Mouse (Mus musculus) neural tube, embryonic 11.5 days (tissue): ENCODE results near the gene Clstn2. TPM values are rescaled to one million over a fixed set of nuclear protein-coding genes. Genes with fewer than 3 reads are reported as not detected.

Experiments used
- ATAC-seq: fragments of 200-750 bp; cut with Nextera tagmentation; 2 replicates; pipeline ENCODE4 v1.8.0; 2017; ENCODE audit warnings: moderate number of reproducible peaks, mild to moderate bottlenecking, moderate TSS enrichment, moderate library complexity; ENCODE audit not compliant: insufficient read depth, low FRiP score, low TSS enrichment
- DNase-seq: peaks from one replicate; pipeline ENCODE4 v3.0.0-alpha.2; 2015; ENCODE audit warnings: low spot score
- H3K27ac ChIP-seq: fragments of 300-500 bp; sonication (generic); 2 replicates; pipeline ENCODE4 v1.5.1; 2014; ENCODE audit warnings: low read depth, mild to moderate bottlenecking, low read length
- H3K27me3 ChIP-seq: fragments of 300-500 bp; sonication (generic); 2 replicates; pipeline ENCODE4 v1.6.1; 2014; ENCODE audit warnings: mild to moderate bottlenecking, low read length, mixed read lengths; ENCODE audit not compliant: control insufficient read depth, insufficient read depth
- H3K36me3 ChIP-seq: fragments of 300-500 bp; sonication (generic); 2 replicates; pipeline ENCODE4 v1.6.1; 2014; ENCODE audit warnings: mild to moderate bottlenecking, low read length, moderate library complexity, mixed read lengths; ENCODE audit not compliant: control insufficient read depth, insufficient read depth
- H3K4me1 ChIP-seq: fragments of 300-500 bp; sonication (generic); 2 replicates; pipeline ENCODE4 v1.6.1; 2014; ENCODE audit warnings: low read length, mixed read lengths; ENCODE audit not compliant: control insufficient read depth, insufficient read depth
- H3K4me2 ChIP-seq: fragments of 300-500 bp; sonication (generic); 2 replicates; pipeline ENCODE4 v1.6.1; 2014; ENCODE audit warnings: low read depth, mild to moderate bottlenecking, moderate library complexity
- H3K4me3 ChIP-seq: fragments of 300-500 bp; sonication (generic); 2 replicates; pipeline ENCODE4 v1.5.1; 2014; ENCODE audit warnings: low read depth, low read length
- H3K9ac ChIP-seq: fragments of 300-500 bp; sonication (generic); 2 replicates; pipeline ENCODE4 v1.6.1; 2014; ENCODE audit warnings: mild to moderate bottlenecking, low read length
- H3K9me3 ChIP-seq: fragments of 300-500 bp; sonication (generic); 2 replicates; pipeline ENCODE4 v1.6.1; 2016; ENCODE audit warnings: low read length; ENCODE audit not compliant: control insufficient read depth
- WGBS: fragments of 180-500 bp; shearing (Covaris S2); extraction: QIAGEN DNeasy Blood & Tissue Kit; methylation state at CpG from one replicate; pipeline ENCODE4 v1.1.7; 2014; 5-methylcytosine and 5-hydroxymethylcytosine counted together
- polyA plus RNA-seq: library from polyadenylated mRNA; unstranded; fragments of >200 nt; fragmentation: Nextera tagmentation; extraction: Ambion mirVana; gene quantifications from 2 replicates; pipeline ENCODE4 v1.2.1, GENCODE M21; 2014

The Clstn2 gene
- polyA plus RNA-seq, 1 experiment from 2014 or later = 10.0 TPM

DNA sequence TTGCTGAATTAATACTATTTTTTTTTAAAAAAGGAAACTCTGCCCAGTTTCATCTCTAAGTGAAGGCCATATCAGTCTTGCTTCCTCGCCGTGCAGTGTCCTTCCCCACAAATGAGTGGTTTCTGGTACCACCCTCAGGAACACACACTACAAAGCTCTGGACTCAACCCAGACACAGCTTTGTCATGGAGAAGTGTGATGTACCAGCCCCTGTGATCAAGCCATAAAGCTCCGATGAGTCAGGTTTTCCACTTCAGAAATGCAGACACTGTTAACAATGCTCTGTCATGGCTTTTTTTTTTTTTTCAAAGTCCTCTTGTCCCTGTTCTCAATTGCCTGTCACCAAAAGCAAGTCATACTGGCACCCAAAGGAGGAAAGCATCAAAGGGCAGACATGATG, 507.4 kb downstream of the Clstn2 start:
- Histone ChIP-seq H3K9me3 (no peaks in the 10 kb centered on the region), H3K27ac (no peak overlapping the region), H3K4me3 (no peak overlapping the region), H3K27me3 (no peaks in the 10 kb centered on the region), H3K9ac (no peak overlapping the region), H3K4me2 (no peak overlapping the region), H3K36me3 (no peaks in the 10 kb centered on the region), H3K4me1 (no peaks in the 10 kb centered on the region)
- ATAC-seq (no peak), DNase-seq (no peak)
- 73% methylated on average over 3 of the region's 3 CpGs for WGBS

GRCm38 (mm10) chr9:97524861-97525260, 508.1 kb downstream of the Clstn2 start:
- Histone ChIP-seq H3K27ac (no peak overlapping the region), H3K4me1 (no peaks in the 10 kb centered on the region), H3K36me3 (no peaks in the 10 kb centered on the region), H3K4me3 (no peak overlapping the region), H3K9ac (no peak overlapping the region), H3K9me3 (no peaks in the 10 kb centered on the region), H3K27me3 (no peaks in the 10 kb centered on the region), H3K4me2 (no peak overlapping the region)
- no peak for DNase-seq
- WGBS = 87% methylated on average over 3 of the region's 3 CpGs
- ATAC-seq = no peak

- H3K36me3 ChIP-seq = no peaks in the 10 kb centered on the region
- DNase-seq (no peak), ATAC-seq (no peak)
- H3K27ac ChIP-seq = no peak overlapping the region
- 91% methylated on average over 3 of the region's 3 CpGs for WGBS
- H3K9ac ChIP-seq = no peak overlapping the region
- H3K9me3 ChIP-seq = no peaks in the 10 kb centered on the region
- H3K4me3 ChIP-seq = no peak overlapping the region
- no peaks in the 10 kb centered on the region for H3K4me1 ChIP-seq
- no peak overlapping the region for H3K4me2 ChIP-seq
- H3K27me3 ChIP-seq = no peaks in the 10 kb centered on the region
Observed at GRCm38 (mm10) chr9:97520771-97521170, 512.2 kb downstream of the Clstn2 start.

DNA sequence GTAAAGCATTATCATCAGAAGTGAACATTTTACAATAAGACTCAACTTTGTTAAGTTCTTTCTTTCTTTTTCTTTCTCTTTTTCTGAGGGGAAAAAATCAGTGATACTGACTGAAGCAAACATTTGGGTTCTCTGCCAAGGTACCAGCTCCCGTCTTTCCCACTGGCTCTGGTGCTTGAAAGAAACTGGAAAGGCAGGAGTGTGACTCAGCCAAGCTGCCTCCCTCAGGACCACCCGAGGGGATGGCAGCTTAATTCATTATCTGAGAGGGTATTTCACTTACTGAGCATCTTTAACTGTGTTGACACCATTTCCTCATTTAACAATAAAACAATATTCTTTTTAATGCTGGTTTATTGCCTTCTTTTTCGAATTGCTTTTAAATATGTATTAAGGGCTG, 516.0 kb downstream of the Clstn2 start:
- no peak overlapping the region for H3K9ac ChIP-seq
- H3K36me3 ChIP-seq = no peaks in the 10 kb centered on the region
- H3K27me3 ChIP-seq = no peaks in the 10 kb centered on the region
- no peak overlapping the region for H3K27ac ChIP-seq
- H3K4me1 ChIP-seq = no peaks in the 10 kb centered on the region
- H3K4me3 ChIP-seq = no peak overlapping the region
- ATAC-seq (no peak), DNase-seq (no peak)
- no peaks in the 10 kb centered on the region for H3K9me3 ChIP-seq
- no peak overlapping the region for H3K4me2 ChIP-seq
- WGBS = 80% methylated on average over 3 of the region's 3 CpGs

DNA sequence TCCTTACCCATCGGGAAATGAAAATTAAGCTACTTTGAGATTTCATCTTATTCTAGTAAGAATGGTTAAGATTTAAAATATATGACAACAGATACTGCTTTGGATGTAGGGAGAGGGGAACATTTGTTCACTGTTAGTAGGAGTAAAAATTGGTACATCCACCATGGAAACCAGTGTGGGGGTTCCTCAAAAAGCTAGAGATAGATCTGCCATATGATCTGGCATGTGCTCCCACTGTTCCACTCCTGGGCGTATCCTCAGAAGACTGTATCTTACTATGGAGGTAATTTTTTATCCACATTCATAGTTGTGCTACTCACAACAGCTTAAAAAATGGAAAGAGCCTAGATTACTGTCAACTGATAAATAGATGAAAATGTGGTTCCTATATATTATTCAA, 518.3 kb downstream of the Clstn2 start:
- H3K9me3 ChIP-seq = no peaks in the 10 kb centered on the region
- 93% methylated on average over 2 of the region's 2 CpGs for WGBS
- H3K36me3 ChIP-seq = no peaks in the 10 kb centered on the region
- no peaks in the 10 kb centered on the region for H3K4me1 ChIP-seq
- H3K9ac ChIP-seq = no peak overlapping the region
- no peak for DNase-seq
- H3K4me2 ChIP-seq = no peak overlapping the region
- ATAC-seq = no peak
- no peaks in the 10 kb centered on the region for H3K27me3 ChIP-seq
- H3K27ac ChIP-seq = no peak overlapping the region
- H3K4me3 ChIP-seq = no peak overlapping the region

- H3K9ac ChIP-seq = no peak overlapping the region
- H3K4me2 ChIP-seq = no peak overlapping the region
- H3K4me1 ChIP-seq = no peaks in the 10 kb centered on the region
- no peaks in the 10 kb centered on the region for H3K36me3 ChIP-seq
- no peak overlapping the region for H3K4me3 ChIP-seq
- ATAC-seq (no peak), DNase-seq (no peak)
- no peaks in the 10 kb centered on the region for H3K27me3 ChIP-seq
- 69% methylated on average over 3 of the region's 3 CpGs for WGBS
- H3K27ac ChIP-seq = no peak overlapping the region
- H3K9me3 ChIP-seq = no peaks in the 10 kb centered on the region
Observed at GRCm38 (mm10) chr9:97512282-97512850, 520.6 kb downstream of the Clstn2 start.

DNA sequence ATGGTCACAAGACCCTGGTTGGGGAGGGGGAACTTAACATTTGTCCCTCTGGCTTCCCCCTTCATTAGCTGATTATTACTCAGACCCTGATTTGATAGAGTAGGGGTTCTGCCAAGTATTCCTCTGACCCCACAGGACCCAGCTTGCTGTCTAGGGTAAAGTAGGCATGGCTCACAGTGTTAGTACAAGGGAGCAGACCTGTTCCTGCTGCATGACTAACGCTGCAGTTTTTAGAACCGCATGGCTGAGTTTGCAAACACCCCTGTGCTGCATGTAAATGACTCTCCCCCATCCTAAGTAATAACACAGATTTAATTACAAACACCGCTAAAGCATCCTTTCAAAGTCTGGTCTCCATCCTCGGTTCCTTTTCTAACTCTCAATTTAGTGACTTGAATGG, 531.6 kb downstream of the Clstn2 start:
- ATAC-seq (no peak), DNase-seq (no peak)
- Histone ChIP-seq H3K4me3 (no peak overlapping the region), H3K27ac (no peak overlapping the region), H3K9ac (no peak overlapping the region), H3K36me3 (no peaks in the 10 kb centered on the region), H3K27me3 (no peaks in the 10 kb centered on the region), H3K4me1 (no peaks in the 10 kb centered on the region), H3K9me3 (no peaks in the 10 kb centered on the region), H3K4me2 (no peak overlapping the region)
- 65% methylated on average over 4 of the region's 4 CpGs for WGBS

GRCm38 (mm10) chr9:97495056-97495455, 537.9 kb downstream of the Clstn2 start:
- WGBS = 95% methylated on average over 6 of the region's 6 CpGs

DNA sequence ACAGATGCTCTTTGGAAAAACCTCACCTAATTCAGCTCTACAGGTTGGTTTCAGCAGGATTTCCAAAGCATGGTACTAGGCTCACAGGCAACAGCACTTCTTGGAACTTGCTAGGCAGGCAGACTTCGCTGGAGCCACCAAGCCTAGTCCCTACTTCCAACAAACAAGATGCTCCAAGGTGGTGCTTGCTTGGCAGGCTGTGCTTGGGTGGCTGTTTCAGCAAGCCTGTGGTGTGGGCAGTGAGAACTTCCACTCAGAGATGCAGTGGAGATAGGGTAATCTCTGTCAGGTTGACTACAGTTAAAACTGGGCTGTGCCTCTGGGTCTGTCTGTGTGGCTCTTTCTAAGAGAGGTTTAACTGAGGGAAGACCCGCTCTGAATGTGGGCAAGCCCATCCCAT, 541.4 kb downstream of the Clstn2 start:
- 84% methylated on average over 2 of the region's 2 CpGs for WGBS
- H3K27me3 ChIP-seq = no peaks in the 10 kb centered on the region
- no peak overlapping the region for H3K9ac ChIP-seq
- no peak overlapping the region for H3K27ac ChIP-seq
- no peak overlapping the region for H3K4me2 ChIP-seq
- H3K4me3 ChIP-seq = no peak overlapping the region
- H3K4me1 ChIP-seq = no peaks in the 10 kb centered on the region
- no peak for ATAC-seq
- no peak for DNase-seq
- H3K9me3 ChIP-seq = no peaks in the 10 kb centered on the region
- H3K36me3 ChIP-seq = no peaks in the 10 kb centered on the region

More at GRCm38 (mm10) chr9:97495056-97495455, 537.9 kb downstream of the Clstn2 start:
- H3K9ac ChIP-seq = no peak overlapping the region
- H3K4me3 ChIP-seq = no peak overlapping the region
- no peaks in the 10 kb centered on the region for H3K27me3 ChIP-seq
- H3K36me3 ChIP-seq = no peaks in the 10 kb centered on the region
- no peaks in the 10 kb centered on the region for H3K9me3 ChIP-seq
- no peak for ATAC-seq
- H3K4me2 ChIP-seq = no peak overlapping the region
- no peaks in the 10 kb centered on the region for H3K4me1 ChIP-seq
- H3K27ac ChIP-seq = no peak overlapping the region
- no peak for DNase-seq
